18 mouse cellular contexts compared by ENCODE assay signal in the genomic region with DNA sequence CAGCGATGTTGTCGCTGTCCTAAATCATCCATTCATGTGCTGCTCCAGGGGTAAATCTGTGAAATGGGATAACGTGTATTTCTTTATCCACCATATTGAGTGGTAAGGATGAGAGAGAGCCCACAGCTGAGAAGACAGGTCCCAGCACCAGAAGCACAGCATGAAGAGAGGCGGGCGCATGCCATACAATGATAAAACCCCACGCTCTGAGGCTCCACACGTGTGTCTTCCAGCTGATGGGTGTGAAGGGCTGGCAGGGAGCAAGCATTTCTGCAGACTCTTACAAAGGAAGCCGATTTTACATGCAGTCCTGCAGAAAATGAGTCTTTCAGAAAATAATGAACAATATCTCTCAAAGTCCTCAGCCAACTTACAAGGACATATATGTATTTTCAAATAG.
"Had no signal": no experiment of that assay in that cellular context is flagged by ENCODE, and none has a peak within 500 bp of the region (broad histone marks: within the 10 kb centered on the region; RNA-seq: fewer than 3 reads in every experiment).

No protein-coding gene starts in this region.

- H3K9ac ChIP-seq: lung, embryonic 14.5 days; midbrain, embryonic 13.5 days; neural tube, embryonic 13.5 days; neural tube, embryonic 15.5 days had no signal

- H3K4me3 ChIP-seq: midbrain, embryonic 10.5 days; midbrain, embryonic 13.5 days; myocyte; neural tube, embryonic 13.5 days; neural tube, embryonic 15.5 days had no signal

- H3K9me3 ChIP-seq: midbrain, embryonic 10.5 days; midbrain, embryonic 13.5 days; neural tube, embryonic 13.5 days; neural tube, embryonic 15.5 days had no signal

- ATAC-seq: midbrain, embryonic 13.5 days; midbrain, embryonic 16.5 days had no signal

- H3K4me2 ChIP-seq: lung, embryonic 14.5 days; midbrain, embryonic 13.5 days; neural tube, embryonic 13.5 days; neural tube, embryonic 15.5 days had no signal

- H3K27ac ChIP-seq: midbrain, embryonic 10.5 days; midbrain, embryonic 13.5 days; neural tube, embryonic 13.5 days; neural tube, embryonic 15.5 days had no signal

- H3K27me3 ChIP-seq: midbrain, embryonic 13.5 days; neural tube, embryonic 13.5 days; neural tube, embryonic 15.5 days had no signal

- H3K36me3 ChIP-seq: neural tube, embryonic 15.5 days had no signal

- DNase-seq: lung, adult 18-20 months; lung, embryonic 14.5 days; lung, postnatal 10 days; lung, postnatal 4 days; retina, postnatal 1 day; right cerebral cortex, adult 18-20 months; right cerebral cortex, postnatal 25 days; right cerebral cortex, postnatal 4 days; spleen, adult 18-20 months; thymus, adult 2 months; thymus, postnatal 25 days; thymus, postnatal 4 days had no signal
